Mouse (Mus musculus): ENCODE measurements around the gene Ttc28.
"Not testable (repeated sequence)": the region's sequence is repeated elsewhere in the genome, so short reads cannot be mapped to it uniquely, and the experiment has no call there.

GRCm38 (mm10) chr5:110838016-110838415, 41.6 kb upstream of the Ttc28 start:
- not testable (repeated sequence) for TF ChIP-seq CTCF (IDR thresholded peaks at IDR 0.05; ENCODE audit: low read depth, low read length); POLR2A (IDR thresholded peaks at IDR 0.05; ENCODE audit: extremely low read depth, insufficient read depth, low read length)
